Mouse (Mus musculus) brain, embryonic 14.5 days (tissue): ENCODE measurements at regions not wholly inside any gene's neighbourhood (a gene's known extent, or its start where the extent isn't known, plus 50 kb on each side); places are given as distances from the start of the nearest gene placed in this dataset.

Source experiments
- CTCF ChIP-seq: fragments of 200-500 bp; IDR thresholded peaks from 2 replicates; pipeline ENCODE4 v1.5.1; 2012; ENCODE audit warnings: inconsistent platforms, mild to moderate bottlenecking, moderate library complexity, borderline replicate concordance; ENCODE audit not compliant: insufficient read depth, insufficient read length; ENCODE audit errors: extremely low read depth
- POLR2A ChIP-seq: fragments of 200-500 bp; IDR thresholded peaks from 2 replicates; pipeline ENCODE4 v1.6.1; 2012; ENCODE audit warnings: mild to moderate bottlenecking, inconsistent platforms, borderline replicate concordance; ENCODE audit not compliant: poor library complexity, insufficient read depth, insufficient read length, severe bottlenecking; ENCODE audit errors: extremely low read depth

DNA sequence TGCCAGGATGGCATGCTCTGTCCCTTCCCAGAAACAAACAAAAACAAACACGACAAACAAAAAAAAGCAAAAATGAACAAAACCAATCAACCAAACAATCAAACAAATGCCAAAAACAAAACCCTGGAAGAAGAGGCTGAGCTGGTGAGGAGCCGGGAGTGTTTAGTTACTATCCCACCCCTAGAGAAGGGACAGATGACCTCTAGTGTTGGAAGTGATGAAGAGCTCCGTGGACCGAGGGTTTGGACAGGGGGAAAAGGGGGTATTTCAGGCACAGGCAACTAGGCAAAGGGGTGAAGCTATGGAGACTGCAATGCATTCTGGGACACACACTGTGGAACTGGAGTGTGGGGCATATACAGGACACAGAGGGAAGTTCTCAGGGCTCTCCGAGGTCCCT is 277.6 kb downstream of the Tshz3 start:
- TF ChIP-seq CTCF (peak; percentile 43; the same call in 1 of the 2 replicates), POLR2A (no peak)
